Mouse (Mus musculus): ENCODE results near the gene Alkal2. TPM values are rescaled to one million over a fixed set of nuclear protein-coding genes. Genes with fewer than 3 reads are reported as not detected.

Gene Alkal2
- polyA plus RNA-seq, 1 experiment: not detected

DNA sequence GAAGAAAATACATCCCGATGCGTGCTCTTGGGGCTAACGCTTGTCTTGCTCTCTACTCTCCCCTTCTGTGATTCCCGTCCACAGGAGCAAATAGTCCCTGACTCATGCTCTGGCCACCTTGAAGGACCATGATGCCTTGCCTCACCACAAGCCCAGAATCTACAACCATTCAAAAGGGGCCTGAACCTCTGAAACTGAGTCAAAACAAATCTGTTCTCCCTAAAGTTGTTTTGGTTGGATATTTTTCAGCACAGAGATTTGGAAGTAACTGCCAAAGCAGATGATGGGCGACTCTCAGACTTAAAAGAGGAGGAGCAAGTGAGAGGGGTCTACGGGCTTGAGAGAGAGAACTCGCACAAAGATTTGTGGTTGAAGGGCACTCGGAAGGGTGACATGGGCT is 26.7 kb downstream of the Alkal2 start:
- Histone ChIP-seq H3K36me3 (ENCODE audit: control insufficient read depth) (peaks cover 66% of the 10 kb centered on the region), H3K4me3 (replicated peaks) (peak overlapping the region; percentile 100), H3K27me3 (ENCODE audit: control insufficient read depth) (peaks cover 6% of the 10 kb centered on the region), H3K9me3 (ENCODE audit: control insufficient read depth, low read length) (no peaks in the 10 kb centered on the region), H3K4me1 (ENCODE audit: control insufficient read depth) (peaks cover 76% of the 10 kb centered on the region)
- TF ChIP-seq GATA1 (IDR thresholded peaks at IDR 0.05; ENCODE audit: low read length): no peak
- no peak for TF ChIP-seq TAL1 (IDR thresholded peaks at IDR 0.05; ENCODE audit: low read length)

DNA sequence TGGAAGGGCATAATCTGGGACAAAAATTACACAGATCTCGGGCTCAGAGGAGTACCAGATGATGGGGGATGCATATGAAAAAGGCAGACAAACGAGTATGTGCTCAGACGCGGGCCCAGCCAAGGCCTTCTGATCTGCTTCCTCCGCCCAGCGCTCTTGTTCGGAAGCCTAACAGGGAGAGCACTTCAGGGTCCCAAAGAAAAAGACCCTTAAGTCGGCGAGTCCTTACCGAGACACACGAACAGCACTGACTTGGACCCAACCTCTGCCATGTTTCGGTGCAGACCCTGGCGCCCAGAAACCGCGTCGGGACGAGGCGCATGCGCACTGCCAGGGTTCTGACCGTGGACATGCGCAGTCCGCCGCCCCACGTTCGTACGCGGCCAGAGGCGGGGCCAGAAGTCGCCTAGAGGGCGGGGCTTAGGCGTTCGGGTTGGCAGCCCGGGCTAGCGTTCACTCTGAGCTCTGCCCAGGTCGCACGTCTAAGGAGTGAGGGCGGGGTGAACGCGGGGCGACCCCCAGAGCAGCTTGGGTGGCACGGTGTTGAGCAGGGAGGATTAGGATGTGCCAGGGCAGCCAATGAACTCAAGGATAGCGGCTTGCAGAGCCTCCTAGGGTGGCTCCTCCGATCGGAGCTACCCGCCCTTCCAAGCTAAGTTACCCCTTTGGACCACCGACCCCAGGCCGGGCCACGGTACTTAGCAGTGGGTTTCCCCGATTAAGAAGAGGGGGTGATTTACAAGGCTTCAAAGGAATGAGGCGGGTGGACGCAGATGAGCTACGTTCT is 27.3 kb downstream of the Alkal2 start, which contains the start of the genes Acp1 and Sh3yl1:
Acp1 (minus strand) TSS at position 329 of the 787 bp plus-strand sequence.
Sh3yl1 (plus strand) TSS at position 408 of the 787 bp plus-strand sequence.
- Histone ChIP-seq H3K4me3 (replicated peaks) (peak within 1 kb of the TSS; percentile 100), H3K9me3 (ENCODE audit: control insufficient read depth, low read length) (no peaks in the 10 kb centered on the region), H3K4me1 (ENCODE audit: control insufficient read depth) (peaks cover 70% of the 10 kb centered on the region), H3K36me3 (ENCODE audit: control insufficient read depth) (peaks cover 61% of the 10 kb centered on the region), H3K27me3 (ENCODE audit: control insufficient read depth) (peaks cover 9% of the 10 kb centered on the region)
- no peak for TF ChIP-seq GATA1 (IDR thresholded peaks at IDR 0.05; ENCODE audit: low read length)
- TF ChIP-seq TAL1 (IDR thresholded peaks at IDR 0.05; ENCODE audit: low read length): no peak

DNA sequence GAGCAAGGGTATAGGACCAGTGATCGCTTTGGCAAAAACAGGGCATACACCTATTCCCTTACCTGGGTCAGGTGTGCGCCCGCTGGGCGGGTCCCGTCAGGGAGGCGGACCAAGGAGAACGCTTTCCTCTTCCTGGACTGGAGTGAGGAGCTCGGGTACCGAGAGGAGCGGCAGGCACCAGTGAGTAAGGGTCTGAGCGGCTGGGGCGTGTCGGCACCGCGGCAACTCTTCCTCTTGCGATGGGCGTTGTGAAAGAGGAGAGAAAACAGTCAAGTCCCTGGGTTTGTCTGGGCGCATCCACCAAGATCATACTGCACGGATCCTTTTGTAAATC is 27.9 kb downstream of the Alkal2 start:
- H3K36me3 ChIP-seq (ENCODE audit: control insufficient read depth): peaks cover 55% of the 10 kb centered on the region
- TF ChIP-seq GATA1 (IDR thresholded peaks at IDR 0.05; ENCODE audit: low read length): no peak
- TF ChIP-seq TAL1 (IDR thresholded peaks at IDR 0.05; ENCODE audit: low read length): no peak
- H3K9me3 ChIP-seq (ENCODE audit: control insufficient read depth, low read length): no peaks in the 10 kb centered on the region
- peaks cover 64% of the 10 kb centered on the region for H3K4me1 ChIP-seq (ENCODE audit: control insufficient read depth)
- H3K4me3 ChIP-seq (replicated peaks): peak overlapping the region; percentile 100
- H3K27me3 ChIP-seq (ENCODE audit: control insufficient read depth): peaks cover 9% of the 10 kb centered on the region

DNA sequence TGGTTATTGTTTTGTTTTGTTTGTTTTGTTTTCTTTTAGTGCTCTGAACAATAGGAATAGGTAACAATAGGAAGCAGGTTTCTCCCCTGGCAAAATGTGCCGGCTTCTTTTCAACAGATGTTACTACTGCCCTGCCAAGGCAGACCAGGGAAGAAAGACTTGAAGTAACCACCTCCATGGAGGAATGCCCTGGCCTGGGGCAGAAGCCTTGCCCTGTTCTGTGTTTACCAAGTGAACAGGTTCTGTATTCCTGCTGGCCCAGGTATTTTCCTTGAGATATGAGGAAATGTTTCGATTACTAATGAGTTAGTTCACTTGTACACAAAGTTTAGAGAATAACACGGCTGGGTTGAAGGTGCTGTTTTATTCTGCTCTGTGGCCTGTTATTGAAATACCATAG is 28.7 kb downstream of the Alkal2 start:
- no peaks in the 10 kb centered on the region for H3K9me3 ChIP-seq (ENCODE audit: control insufficient read depth, low read length)
- H3K36me3 ChIP-seq (ENCODE audit: control insufficient read depth): peaks cover 47% of the 10 kb centered on the region
- no peak for TF ChIP-seq GATA1 (IDR thresholded peaks at IDR 0.05; ENCODE audit: low read length)
- no peak for TF ChIP-seq TAL1 (IDR thresholded peaks at IDR 0.05; ENCODE audit: low read length)
- peaks cover 56% of the 10 kb centered on the region for H3K4me1 ChIP-seq (ENCODE audit: control insufficient read depth)
- peak overlapping the region; percentile 100 for H3K4me3 ChIP-seq (replicated peaks)
- H3K27me3 ChIP-seq (ENCODE audit: control insufficient read depth): peaks cover 9% of the 10 kb centered on the region

DNA sequence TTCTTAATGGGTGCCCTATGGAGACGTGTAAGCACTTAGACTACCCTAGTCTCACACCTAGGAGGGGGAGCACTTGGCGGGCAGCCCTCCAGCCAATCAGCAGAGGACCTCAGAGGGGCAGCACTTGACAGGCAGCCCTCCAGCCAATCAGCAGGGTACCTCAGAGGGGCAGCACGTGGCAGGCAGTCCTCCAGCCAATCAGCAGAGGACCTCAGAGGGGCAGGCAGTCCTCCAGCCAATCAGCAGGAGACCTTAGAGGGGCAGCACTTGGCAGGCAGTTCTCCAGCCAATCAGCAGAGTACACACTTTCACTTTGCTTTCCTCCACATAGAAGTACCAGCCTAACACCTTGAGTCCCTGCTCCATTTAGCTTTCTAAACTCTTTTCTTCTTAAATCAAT is 38.3 kb downstream of the Alkal2 start:
- Histone ChIP-seq H3K36me3 (ENCODE audit: control insufficient read depth) (peaks cover 69% of the 10 kb centered on the region), H3K4me3 (replicated peaks) (no peak overlapping the region), H3K27me3 (ENCODE audit: control insufficient read depth) (no peaks in the 10 kb centered on the region), H3K9me3 (ENCODE audit: control insufficient read depth, low read length) (peaks cover 3% of the 10 kb centered on the region; the same call in 1 of the 2 replicates), H3K4me1 (ENCODE audit: control insufficient read depth) (peaks cover 13% of the 10 kb centered on the region)
- TF ChIP-seq GATA1 (IDR thresholded peaks at IDR 0.05; ENCODE audit: low read length) (no peak), TAL1 (IDR thresholded peaks at IDR 0.05; ENCODE audit: low read length) (no peak)

DNA sequence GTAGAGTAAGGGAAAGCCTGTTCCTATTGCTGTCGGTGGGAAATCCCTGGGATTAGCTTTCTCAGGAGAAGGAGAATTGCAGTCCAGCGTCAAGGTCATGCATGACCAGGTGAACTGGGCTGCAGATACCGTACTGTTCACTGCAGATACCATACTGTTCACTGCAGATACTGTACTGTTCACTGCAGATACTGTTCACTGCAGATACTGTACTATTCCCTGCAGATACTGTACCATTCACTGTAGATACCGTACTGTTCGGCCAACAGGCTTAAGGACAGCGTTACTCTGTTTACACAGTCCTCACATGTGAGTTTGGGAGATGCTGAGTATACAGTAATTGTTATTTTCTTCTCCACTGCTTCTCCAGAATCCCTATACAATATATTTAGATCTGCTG is 44.1 kb downstream of the Alkal2 start:
- Histone ChIP-seq H3K4me1 (ENCODE audit: control insufficient read depth) (peaks cover 4% of the 10 kb centered on the region), H3K27me3 (ENCODE audit: control insufficient read depth) (no peaks in the 10 kb centered on the region), H3K9me3 (ENCODE audit: control insufficient read depth, low read length) (no peaks in the 10 kb centered on the region), H3K36me3 (ENCODE audit: control insufficient read depth) (peaks cover 90% of the 10 kb centered on the region), H3K4me3 (replicated peaks) (no peak overlapping the region)
- no peak for TF ChIP-seq GATA1 (IDR thresholded peaks at IDR 0.05; ENCODE audit: low read length)
- no peak for TF ChIP-seq TAL1 (IDR thresholded peaks at IDR 0.05; ENCODE audit: low read length)

DNA sequence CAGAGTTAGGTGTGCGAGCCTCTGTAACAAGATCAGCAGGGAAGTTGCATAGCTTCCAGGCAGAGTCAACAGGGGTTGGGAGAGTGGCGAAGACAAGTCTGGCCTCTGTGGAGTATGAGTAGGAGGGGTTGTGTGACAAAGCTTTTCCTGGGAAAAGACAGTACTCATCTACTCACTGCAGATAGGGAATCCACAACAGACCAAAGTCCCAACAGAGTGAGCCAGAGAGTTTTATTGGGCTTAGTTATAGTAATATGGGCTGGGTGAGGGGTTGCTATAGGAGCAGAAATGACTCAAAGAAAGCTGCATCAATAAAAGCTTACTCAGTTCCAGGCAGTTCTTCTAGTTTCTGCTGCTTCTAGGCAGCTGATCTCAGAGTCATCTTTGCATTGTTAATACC is 49.2 kb downstream of the Alkal2 start:
- Histone ChIP-seq H3K4me3 (replicated peaks) (no peak overlapping the region), H3K27me3 (ENCODE audit: control insufficient read depth) (no peaks in the 10 kb centered on the region), H3K9me3 (ENCODE audit: control insufficient read depth, low read length) (no peaks in the 10 kb centered on the region), H3K36me3 (ENCODE audit: control insufficient read depth) (peaks cover 82% of the 10 kb centered on the region), H3K4me1 (ENCODE audit: control insufficient read depth) (peaks cover under 1% of the 10 kb centered on the region)
- no peak for TF ChIP-seq GATA1 (IDR thresholded peaks at IDR 0.05; ENCODE audit: low read length)
- no peak for TF ChIP-seq TAL1 (IDR thresholded peaks at IDR 0.05; ENCODE audit: low read length)

DNA sequence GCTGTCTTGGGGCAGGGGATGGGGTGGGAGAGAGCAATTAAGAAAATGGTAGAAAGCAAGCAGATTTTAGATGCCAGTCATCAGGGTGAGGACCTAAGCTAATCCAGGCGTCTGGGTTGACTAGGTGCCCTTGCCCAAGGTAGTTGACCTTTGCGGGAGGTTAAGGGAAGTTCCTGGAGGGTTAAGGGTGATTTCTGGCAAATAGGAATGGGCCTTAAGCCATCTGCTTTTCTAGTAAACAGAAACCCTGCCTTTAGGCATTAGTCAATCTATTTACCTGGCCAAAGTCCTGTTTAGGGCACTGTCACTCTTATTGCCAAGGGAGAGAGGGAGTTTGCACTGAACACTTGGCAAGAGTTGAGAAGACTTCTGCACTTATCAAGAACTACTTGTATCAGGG is 52.8 kb downstream of the Alkal2 start:
- no peaks in the 10 kb centered on the region for H3K9me3 ChIP-seq (ENCODE audit: control insufficient read depth, low read length)
- H3K4me3 ChIP-seq (replicated peaks): no peak overlapping the region
- no peaks in the 10 kb centered on the region for H3K27me3 ChIP-seq (ENCODE audit: control insufficient read depth)
- TF ChIP-seq TAL1 (IDR thresholded peaks at IDR 0.05; ENCODE audit: low read length): no peak
- TF ChIP-seq GATA1 (IDR thresholded peaks at IDR 0.05; ENCODE audit: low read length): no peak
- H3K4me1 ChIP-seq (ENCODE audit: control insufficient read depth): no peaks in the 10 kb centered on the region
- H3K36me3 ChIP-seq (ENCODE audit: control insufficient read depth): peaks cover 89% of the 10 kb centered on the region

Other genes starting within 250 kb of the Alkal2 start
- 1.4 and 1.8 TPM in 2 replicates for gene Acp1, start 27.3 kb downstream of the Alkal2 start, polyA plus RNA-seq (2012)
- gene Sh3yl1, start 27.3 kb downstream of the Alkal2 start, polyA plus RNA-seq (2012): 4.8 and 5.1 TPM in 2 replicates
- gene Fam110c, start 189.5 kb downstream of the Alkal2 start, polyA plus RNA-seq (2012): 0.03 TPM in 1 of 2 replicates, not detected in the other

All from erythroblast, embryonic 14.5 days (primary cell).